Mouse (Mus musculus) CH12.LX (cell line): ENCODE results near the gene Ntm. TPM values are rescaled to one million over a fixed set of nuclear protein-coding genes. Genes with fewer than 3 reads are reported as not detected.

ENCODE experiments used
- DNase-seq: peaks from one replicate; pipeline ENCODE4 v3.0.0-alpha.2; 2013; ENCODE audit errors: extremely low read depth
- H3K27ac ChIP-seq: 2 replicates; pipeline ENCODE4 v1.5.1; 2012; ENCODE audit warnings: low read depth, mild to moderate bottlenecking, control low read depth, moderate library complexity; ENCODE audit not compliant: insufficient read depth
- H3K27me3 ChIP-seq: replicated peaks from 2 replicates; pipeline ENCODE3; 2012; ENCODE audit warnings: inconsistent platforms
- H3K36me3 ChIP-seq, 2 experiments: replicated peaks in 1 of 2; 2 replicates each; pipeline versions ENCODE3 to v1.6.1; 2012; ENCODE audit warnings: inconsistent platforms in 1 of 2, low read length in 1 of 2, mild to moderate bottlenecking in 1 of 2, mixed read lengths in 1 of 2, moderate library complexity in 1 of 2; ENCODE audit not compliant: control insufficient read depth in 1 of 2, insufficient read depth in 1 of 2
- H3K4me1 ChIP-seq, 2 experiments: 2 replicates each; pipeline ENCODE4 v1.6.1; 2012; ENCODE audit warnings: inconsistent platforms in 1 of 2, moderate library complexity in 1 of 2; ENCODE audit not compliant: insufficient read depth in 2 of 2, control insufficient read depth in 1 of 2
- H3K4me2 ChIP-seq: 2 replicates; pipeline ENCODE4 v1.6.1; 2012; ENCODE audit warnings: low read depth, mild to moderate bottlenecking, control low read depth; ENCODE audit not compliant: poor library complexity, insufficient read depth, severe bottlenecking
- H3K4me3 ChIP-seq, 3 experiments: fragments of 150-350 bp in 1 of 3; sonication (generic) in 1 of 3; replicated peaks in 1 of 3; 2 replicates each; pipeline versions ENCODE3 to v1.5.1; 2011 to 2012; ENCODE audit warnings: low read depth in 2 of 3, low read length in 2 of 3, mild to moderate bottlenecking in 2 of 3, moderate library complexity in 2 of 3, control low read depth in 1 of 3, improper control_type of control experiment in 1 of 3, inconsistent platforms in 1 of 3, mixed read lengths in 1 of 3; ENCODE audit not compliant: poor library complexity in 1 of 3
- H3K79me2 ChIP-seq: replicated peaks from 2 replicates; pipeline ENCODE4 v1.6.1; 2012; ENCODE audit warnings: mild to moderate bottlenecking, moderate library complexity; ENCODE audit not compliant: control insufficient read depth, poor library complexity, insufficient read depth, severe bottlenecking; ENCODE audit errors: extremely low read depth
- H3K9ac ChIP-seq: 2 replicates; pipeline ENCODE4 v1.6.1; 2012; ENCODE audit warnings: low read depth, mild to moderate bottlenecking, control low read depth, moderate library complexity; ENCODE audit not compliant: insufficient read depth
- H3K9me3 ChIP-seq: replicated peaks from 2 replicates; pipeline ENCODE3; 2012; ENCODE audit warnings: low read length, inconsistent platforms, mixed read lengths
- CHD1 ChIP-seq: IDR thresholded peaks from 2 replicates; pipeline ENCODE4 v1.6.1; 2012; ENCODE audit warnings: low read depth, low read length, improper control_type of control experiment, inconsistent platforms
- CHD2 ChIP-seq: IDR thresholded peaks from 2 replicates; pipeline ENCODE4 v1.6.1; 2011; ENCODE audit warnings: low read length, improper control_type of control experiment
- GABPA ChIP-seq: IDR thresholded peaks from 2 replicates; pipeline ENCODE4 v1.6.1; 2012; ENCODE audit warnings: low read depth, low read length, improper control_type of control experiment, inconsistent platforms; ENCODE audit not compliant: insufficient replicate concordance
- JUND ChIP-seq: conservative IDR thresholded peaks from 2 replicates; pipeline ENCODE4 v1.6.1; 2011; ENCODE audit warnings: low read depth, low read length, improper control_type of control experiment
- SMC3 ChIP-seq: IDR thresholded peaks from 2 replicates; pipeline ENCODE4 v1.6.1; 2011; ENCODE audit warnings: low read depth, low read length, improper control_type of control experiment
- TBP ChIP-seq: conservative IDR thresholded peaks from 2 replicates; pipeline ENCODE4 v1.6.1; 2011; ENCODE audit warnings: low read depth, low read length, improper control_type of control experiment
- USF2 ChIP-seq: conservative IDR thresholded peaks from 2 replicates; pipeline ENCODE4 v1.6.1; 2011; ENCODE audit warnings: low read depth, low read length, improper control_type of control experiment
- ZC3H11A ChIP-seq: IDR thresholded peaks from 2 replicates; pipeline ENCODE4 v1.6.1; 2012; ENCODE audit warnings: low read depth, mild to moderate bottlenecking, inconsistent platforms, low read length, improper control_type of control experiment
- ZMIZ1 ChIP-seq: IDR thresholded peaks from 2 replicates; pipeline ENCODE4 v1.6.1; 2012; ENCODE audit warnings: low read depth, mild to moderate bottlenecking, inconsistent platforms, low read length, improper control_type of control experiment
- ZNF384 ChIP-seq: IDR thresholded peaks from 2 replicates; pipeline ENCODE4 v1.6.1; 2012; ENCODE audit warnings: low read depth, low read length, improper control_type of control experiment, inconsistent platforms
- dilution Hi-C: fragments of 300-500 bp; cut with MboI; formaldehyde crosslinking; loops from 2 replicates; pipeline ENCODE4 v1.14.3; 2020; ENCODE audit warnings: low sequenced_read_pairs; ENCODE audit not compliant: extremely low pct_unique_long_range_greater_than_20kb, extremely low pct_ligation_motif_present
- in situ Hi-C: fragments of 300-500 bp; cut with MboI; formaldehyde crosslinking; loops from 3 replicates; pipeline ENCODE4 v1.14.3; 2019; ENCODE audit warnings: low sequenced_read_pairs, low pct_ligation_motif_present, low pct_unique_long_range_greater_than_20kb, mixed read lengths
- polyA plus RNA-seq: library from polyadenylated mRNA; unstranded; fragments of >175 nt; gene quantifications from 2 replicates; pipeline ENCODE4 v1.2.1, GENCODE M21; 2012; ENCODE audit warnings: low read depth; ENCODE audit not compliant: insufficient read length
- total RNA-seq, 2 experiments: library from RNA; depleted of rRNA; stranded (reverse); fragments of 300-350 nt in 1 of 2; fragments of >200 nt in 1 of 2; gene quantifications; 2 replicates each; pipeline ENCODE4 v1.2.3; 2012 to 2014

The Ntm gene
- total and polyA plus RNA-seq, 3 experiments = not detected

DNA sequence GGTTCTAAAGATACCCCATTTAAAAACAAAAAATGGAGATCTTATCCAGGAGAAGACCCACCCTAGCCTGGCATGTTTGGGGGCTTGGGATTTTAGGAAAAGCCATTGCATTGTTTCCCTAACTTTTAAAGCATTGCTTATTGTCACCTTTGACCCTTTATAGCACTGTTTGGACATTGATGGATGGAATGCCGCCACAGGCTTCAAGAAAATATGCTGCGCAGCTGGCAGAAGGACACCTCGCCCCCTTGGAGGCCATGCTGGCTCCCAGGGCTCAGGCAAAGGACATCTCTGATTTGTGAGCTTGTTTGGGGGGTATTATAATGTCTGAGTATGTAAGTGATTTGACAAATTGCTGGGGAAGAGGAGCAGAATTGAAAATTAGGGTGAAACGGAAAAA lies 96.8 kb downstream of the Ntm start:
- no peak for TF ChIP-seq CHD2
- no peak for TF ChIP-seq GABPA
- TF ChIP-seq ZMIZ1 = no peak

DNA sequence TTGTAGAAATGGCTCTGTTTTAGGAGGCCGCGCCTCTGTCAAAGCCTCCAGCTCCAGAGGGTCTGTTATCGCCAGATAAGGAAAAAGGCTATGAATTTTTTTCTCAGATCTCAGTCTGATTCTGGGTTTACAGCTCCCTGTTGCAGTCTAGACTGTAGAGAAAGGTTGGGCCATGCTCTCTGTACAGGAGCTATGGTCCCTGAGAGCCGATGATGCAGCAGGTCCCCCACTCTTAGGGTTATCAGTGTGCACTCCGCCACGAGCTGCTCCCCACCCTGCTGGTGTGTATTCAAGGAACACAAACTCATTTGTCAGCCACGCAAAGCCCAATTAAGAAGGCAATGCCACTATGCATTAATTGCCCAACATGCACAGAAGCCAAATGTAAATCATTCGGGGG lies 97.4 kb downstream of the Ntm start:
- dilution Hi-C loops (no loop called here), in situ Hi-C loops (no loop called here)
- H3K4me1 ChIP-seq = no peaks in the 10 kb centered on the region
- peaks cover 72% of the 10 kb centered on the region for H3K9me3 ChIP-seq
- no peak for DNase-seq
- no peaks in the 10 kb centered on the region for H3K79me2 ChIP-seq
- no peak overlapping the region for H3K27ac ChIP-seq
- H3K27me3 ChIP-seq = no peaks in the 10 kb centered on the region
- H3K4me2 ChIP-seq = no peak overlapping the region
- no peak for TF ChIP-seq JUND
- no peak for TF ChIP-seq TBP
- no peak for TF ChIP-seq ZNF384
- no peak for TF ChIP-seq SMC3
- no peak overlapping the region for H3K9ac ChIP-seq
- H3K4me3 ChIP-seq = no peak overlapping the region
- H3K36me3 ChIP-seq = no peaks in the 10 kb centered on the region

More for the DNA sequence above, 96.8 kb downstream of the Ntm start:
- Histone ChIP-seq H3K79me2 (no peaks in the 10 kb centered on the region), H3K27ac (no peak overlapping the region), H3K9ac (no peak overlapping the region), H3K36me3 (no peaks in the 10 kb centered on the region), H3K9me3 (peaks cover 71% of the 10 kb centered on the region), H3K4me2 (no peak overlapping the region), H3K4me3 (no peak overlapping the region), H3K27me3 (no peaks in the 10 kb centered on the region), H3K4me1 (no peaks in the 10 kb centered on the region)
- no peak for DNase-seq
- in situ Hi-C loops = no loop called here
- dilution Hi-C loops = no loop called here

DNA sequence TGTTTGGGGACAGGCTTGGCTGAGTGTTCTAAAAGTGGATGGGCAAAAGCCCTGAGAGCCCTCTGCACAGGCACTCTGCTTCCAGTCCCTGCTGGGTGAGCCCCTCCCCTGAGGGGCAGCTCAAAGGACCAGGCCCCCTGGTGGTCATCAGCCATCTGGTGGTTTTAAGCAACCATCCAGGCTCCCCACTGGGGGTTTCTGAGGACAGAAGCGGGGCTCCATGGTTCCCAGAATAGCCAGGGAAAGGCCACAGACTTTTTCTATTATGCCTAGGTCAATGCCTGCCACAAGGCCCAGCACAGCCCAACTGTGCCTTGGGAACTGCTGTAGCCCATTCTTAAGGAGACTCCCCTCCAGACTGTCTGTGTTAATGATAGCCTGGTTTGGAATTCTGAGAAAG lies 98.1 kb downstream of the Ntm start:
- in situ Hi-C loops = no loop called here

More for the DNA sequence above, 98.1 kb downstream of the Ntm start:
- TF ChIP-seq ZC3H11A (no peak), CHD1 (no peak), USF2 (no peak), JUND (no peak), ZMIZ1 (no peak)
- Histone ChIP-seq H3K4me2 (no peak overlapping the region), H3K27me3 (no peaks in the 10 kb centered on the region), H3K4me3 (no peak overlapping the region), H3K27ac (no peak overlapping the region), H3K79me2 (no peaks in the 10 kb centered on the region), H3K9ac (no peak overlapping the region), H3K36me3 (no peaks in the 10 kb centered on the region), H3K4me1 (no peaks in the 10 kb centered on the region), H3K9me3 (peaks cover 71% of the 10 kb centered on the region)
- dilution Hi-C loops = no loop called here
- no peak for DNase-seq
